Mouse (Mus musculus) ES-E14 (cell line): ENCODE measurements around the gene H2al1h.

Experiments used
- HCFC1 ChIP-seq: IDR thresholded peaks from 2 replicates; pipeline ENCODE4 v1.6.1; 2012; ENCODE audit warnings: low read length, inconsistent platforms, borderline replicate concordance; ENCODE audit not compliant: insufficient read depth
- MAFK ChIP-seq: IDR thresholded peaks from 2 replicates; pipeline ENCODE4 v1.6.1; 2014; ENCODE audit warnings: mild to moderate bottlenecking, low read depth, low read length, inconsistent platforms; ENCODE audit not compliant: insufficient read depth
- ZNF384 ChIP-seq: IDR thresholded peaks from 2 replicates; pipeline ENCODE4 v1.6.1; 2012; ENCODE audit warnings: low read depth, low read length, inconsistent platforms

DNA sequence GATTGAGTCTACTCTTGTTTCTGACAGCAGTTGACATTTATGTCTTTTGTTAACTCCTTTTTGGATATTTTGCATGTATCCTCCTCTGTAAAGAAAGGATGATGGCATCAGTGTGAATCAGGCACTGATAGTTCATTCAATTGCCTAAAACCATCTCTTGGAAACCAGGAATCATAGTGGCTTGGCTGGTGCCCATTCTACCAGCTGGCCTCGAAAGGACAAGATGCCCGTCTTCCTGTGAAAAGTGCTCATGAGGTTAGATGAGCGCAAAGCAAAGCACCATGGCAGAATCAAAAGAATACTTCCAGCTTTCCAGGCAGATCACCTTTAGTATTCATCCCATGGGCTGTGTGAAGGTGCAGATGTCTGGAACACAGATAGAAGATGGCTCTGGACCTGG lies 25.5 kb downstream of the H2al1h start:
- TF ChIP-seq HCFC1 (no peak), ZNF384 (no peak), MAFK (no peak)
